Mouse (Mus musculus): ENCODE measurements around the gene Soga1. TPM values are rescaled to one million over a fixed set of nuclear protein-coding genes. Genes with fewer than 3 reads are reported as not detected.

Gene Soga1
- total RNA-seq, 2 experiments from 2014 or later, result 11.9 to 14.1 TPM

DNA sequence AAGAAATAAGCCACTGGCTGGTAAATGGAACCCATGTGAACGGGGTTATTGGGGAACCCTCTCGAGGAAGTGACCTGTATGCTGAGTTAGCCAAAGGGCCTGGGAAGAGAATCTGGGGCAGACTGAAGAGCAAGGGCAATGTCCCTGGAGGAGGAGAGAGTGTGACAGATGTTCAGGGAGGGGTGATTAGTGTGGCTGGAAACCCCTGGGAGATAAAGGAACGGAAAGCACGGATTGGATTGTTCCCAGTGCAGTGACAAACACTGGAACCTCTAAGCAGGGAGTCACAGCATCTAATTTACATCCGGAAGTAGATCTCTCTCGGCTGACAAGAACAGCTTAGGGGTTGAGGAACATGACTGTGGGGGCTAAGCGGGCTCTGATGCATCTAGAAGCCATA lies 2.9 kb upstream of the Soga1 start:
- intact Hi-C loops (cut with DNase I), result loop anchor here (2.0 kb wide), 2 partner anchors 33 to 51 kb away; no protein-coding TSS in a partner anchor
- no peak for DNase-seq (ENCODE audit: low spot score)

DNA sequence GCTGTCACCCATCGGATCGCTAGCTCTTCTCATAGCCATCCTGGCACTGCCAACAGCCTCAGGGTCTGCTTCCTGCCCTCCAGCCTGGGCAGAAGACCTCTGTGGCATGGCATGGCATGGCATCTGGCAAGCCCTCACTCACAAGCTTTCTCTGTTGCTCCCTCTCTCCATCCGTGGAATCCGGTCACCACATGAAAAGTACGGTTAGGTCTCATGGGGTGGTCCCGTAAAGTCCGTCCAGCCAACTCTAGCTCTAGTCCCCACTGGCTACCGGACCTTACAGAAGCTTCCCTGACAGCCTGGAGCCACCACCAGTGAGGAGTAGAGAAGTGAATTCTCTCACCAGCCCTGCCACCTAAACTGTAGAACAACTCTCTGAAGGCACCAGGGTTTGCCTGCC lies 2.3 kb upstream of the Soga1 start:
- intact Hi-C loops (cut with DNase I), result loop anchor here (2.0 kb wide), 1 partner anchor 51 kb away; no protein-coding TSS in a partner anchor

DNA sequence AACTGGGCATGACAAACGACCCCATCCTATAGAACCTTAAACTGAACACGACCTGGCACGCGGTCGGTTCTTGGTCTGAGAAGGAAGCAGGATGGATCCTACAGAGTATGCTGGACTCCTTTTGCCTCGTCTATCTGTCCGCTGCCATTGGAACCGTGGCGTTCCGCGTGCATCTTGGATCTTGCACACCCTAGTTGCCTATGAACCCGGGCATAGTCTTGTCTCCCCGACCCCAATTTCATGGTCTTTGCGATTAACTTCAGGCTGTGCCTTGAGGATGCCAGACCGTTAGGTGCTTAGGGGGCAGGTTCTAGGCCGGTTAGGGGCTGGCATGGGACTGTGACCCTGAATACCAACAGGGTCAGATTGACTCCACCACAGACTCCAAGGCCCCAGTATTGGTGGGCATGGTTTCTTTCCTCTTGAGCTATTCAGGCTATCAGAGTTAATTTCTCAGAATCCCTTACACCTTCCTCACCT lies 687 bp upstream of the Soga1 start:
- DNase-seq (ENCODE audit: low spot score), result no peak
- intact Hi-C loops (cut with DNase I), result loop anchor here (2.0 to 5.0 kb wide), 3 partner anchors 25 to 49 kb away; no protein-coding TSS in a partner anchor

More for the DNA sequence above, 2.3 kb upstream of the Soga1 start:
- no peak for DNase-seq (ENCODE audit: low spot score)

DNA sequence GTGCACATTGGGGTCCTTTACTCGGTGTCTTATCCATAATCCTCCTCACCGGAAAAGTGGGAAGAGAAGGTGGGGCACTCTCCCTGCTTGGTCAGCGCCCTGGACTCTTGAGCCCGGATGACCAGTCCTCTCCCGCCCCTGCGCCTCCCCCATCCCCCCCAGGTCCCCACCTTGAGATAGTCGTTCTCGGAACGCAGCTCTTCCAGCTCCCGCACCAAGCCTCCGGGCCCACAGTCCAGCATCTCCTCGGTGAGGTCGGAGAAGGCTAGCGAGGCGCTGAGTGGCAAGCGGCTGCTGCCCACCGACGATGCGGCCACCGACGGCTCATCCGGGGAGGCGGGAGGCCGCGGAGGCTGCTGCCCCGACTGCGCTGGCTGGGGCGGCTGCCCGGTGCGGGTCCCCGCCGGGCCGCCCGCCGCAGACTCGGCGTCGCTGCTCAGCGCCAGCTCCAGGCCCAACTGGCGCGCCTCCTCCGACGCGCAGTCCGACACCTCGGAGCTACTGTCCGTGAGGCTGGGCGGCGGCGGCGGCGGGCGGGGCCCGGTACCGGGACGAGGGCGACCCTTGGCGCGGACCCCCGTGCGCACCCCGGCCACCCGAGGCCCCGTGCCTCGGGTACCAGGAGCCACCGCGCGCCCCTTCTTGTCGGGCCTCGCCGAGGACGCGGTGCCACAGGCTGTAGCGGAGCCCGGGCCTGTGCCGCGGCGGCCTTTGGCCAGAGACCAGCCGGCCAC lies 828 bp downstream of the Soga1 start:
- intact Hi-C loops (cut with DNase I), result loop anchor here (2.0 to 5.0 kb wide), 2 partner anchors 23 to 36 kb away; no protein-coding TSS in a partner anchor
- DNase-seq (ENCODE audit: low spot score), result no peak

DNA sequence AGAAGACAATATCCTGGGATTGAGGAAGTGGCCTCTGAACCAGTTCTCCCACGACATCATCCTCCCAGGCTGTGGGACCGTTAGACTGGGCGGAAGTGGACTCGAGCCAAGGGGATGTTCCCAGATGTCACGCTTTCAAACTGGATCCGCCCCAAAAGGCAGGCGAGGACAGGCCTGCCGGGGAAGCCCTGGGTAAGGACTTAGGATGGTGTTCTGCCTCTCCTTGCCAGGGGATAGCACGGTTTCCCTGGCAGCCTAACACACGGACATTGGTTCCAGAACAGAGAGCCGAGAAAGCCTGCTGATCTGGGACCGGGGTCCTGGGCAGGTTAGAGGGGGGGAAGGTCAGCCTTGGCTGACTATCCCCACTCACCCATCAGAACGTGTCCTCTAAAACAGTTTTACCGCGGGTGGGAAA lies 1.4 kb downstream of the Soga1 start:
- DNase-seq (ENCODE audit: low spot score), result peak; percentile 88
- intact Hi-C loops (cut with DNase I), result loop anchor here (2.0 to 5.0 kb wide), 2 partner anchors 23 to 35 kb away; no protein-coding TSS in a partner anchor

DNA sequence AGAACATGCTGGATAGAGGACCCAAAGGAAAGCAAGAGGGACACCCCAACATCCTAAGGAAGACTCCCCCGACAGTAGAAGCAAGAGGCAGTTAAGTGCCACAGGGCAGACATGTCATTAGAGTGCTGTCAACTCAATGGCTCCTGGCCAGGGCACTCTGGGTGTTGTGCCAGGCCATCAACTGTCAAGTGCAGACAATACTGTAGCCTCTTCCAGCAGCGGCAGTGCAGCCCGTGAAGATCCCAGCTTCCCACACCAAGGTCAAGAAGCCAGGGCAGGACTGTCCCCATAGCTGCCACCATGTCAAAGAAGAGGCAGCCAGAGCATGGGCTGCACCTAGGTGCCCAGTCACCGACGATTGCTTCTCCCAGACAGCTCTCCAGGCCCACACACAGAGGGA lies 1.9 kb downstream of the Soga1 start:
- intact Hi-C loops (cut with DNase I), result loop anchor here (5.0 kb wide), 1 partner anchor 35 kb away; no protein-coding TSS in a partner anchor
- DNase-seq (ENCODE audit: low spot score), result no peak

DNA sequence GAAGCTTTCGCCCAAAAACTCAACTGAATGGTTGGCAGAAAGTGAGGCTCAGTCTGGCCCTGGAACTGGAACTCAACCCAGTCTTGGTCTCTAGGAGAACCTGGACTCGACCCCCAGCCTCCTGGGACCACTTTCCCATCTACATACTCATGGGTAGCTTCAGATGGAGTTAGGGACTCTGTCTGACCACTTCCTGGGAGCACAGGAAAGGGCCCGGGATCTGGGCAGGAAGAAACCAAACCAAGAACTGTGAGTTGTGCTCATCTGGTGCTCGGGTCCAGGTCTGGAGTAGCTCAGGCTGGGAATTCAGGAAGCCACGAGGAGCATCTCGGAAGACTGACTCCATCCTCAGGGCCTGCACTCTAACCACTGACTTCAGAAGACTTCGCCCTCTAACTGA lies 2.5 kb downstream of the Soga1 start:
- DNase-seq (ENCODE audit: low spot score), result no peak
- intact Hi-C loops (cut with DNase I), result loop anchor here (5.0 kb wide), 1 partner anchor 34 kb away; no protein-coding TSS in a partner anchor

DNA sequence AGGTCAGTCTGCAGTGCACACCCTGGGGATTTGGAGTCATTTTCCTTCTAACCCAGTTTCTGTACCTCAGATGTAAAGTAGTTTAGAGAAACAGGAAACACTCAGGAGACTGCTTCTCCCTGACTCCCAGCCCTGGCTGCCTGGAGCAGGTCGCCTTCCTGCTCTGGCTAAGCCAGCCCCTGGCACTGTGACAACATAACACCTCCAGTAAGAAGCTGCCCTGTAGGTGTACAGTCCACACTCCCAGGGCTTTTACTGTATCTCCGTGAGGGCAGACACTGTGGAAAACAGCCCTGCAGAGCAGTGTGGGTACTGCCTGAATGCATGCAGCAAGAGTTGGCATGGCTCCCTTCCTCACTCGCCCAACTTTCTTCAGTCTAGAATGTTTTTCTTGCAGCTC lies 3.4 kb downstream of the Soga1 start:
- intact Hi-C loops (cut with DNase I), result loop anchor here (5.0 kb wide), 1 partner anchor 33 kb away; no protein-coding TSS in a partner anchor
- no peak for DNase-seq (ENCODE audit: low spot score)

DNA sequence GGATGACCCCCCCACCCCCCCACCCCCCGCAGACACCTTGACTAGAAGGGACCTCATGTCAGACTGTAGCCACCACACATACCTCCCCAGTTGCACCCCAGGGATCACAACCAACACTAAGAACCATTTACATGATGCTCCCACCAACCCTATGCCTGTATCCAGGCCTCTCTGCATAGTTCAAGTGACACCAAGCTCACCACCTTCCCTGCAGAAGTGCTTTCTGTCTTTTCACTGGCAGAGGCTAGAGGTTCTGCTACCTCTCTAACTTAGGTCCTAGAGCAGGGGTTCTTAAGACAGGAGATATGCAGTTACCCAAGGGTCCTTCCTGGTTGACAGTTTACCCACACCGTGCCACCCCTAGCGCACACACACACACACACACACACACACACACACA lies 3.8 kb downstream of the Soga1 start:
- DNase-seq (ENCODE audit: low spot score), result no peak
- intact Hi-C loops (cut with DNase I), result loop anchor here (5.0 kb wide), 1 partner anchor 33 kb away; no protein-coding TSS in a partner anchor

DNA sequence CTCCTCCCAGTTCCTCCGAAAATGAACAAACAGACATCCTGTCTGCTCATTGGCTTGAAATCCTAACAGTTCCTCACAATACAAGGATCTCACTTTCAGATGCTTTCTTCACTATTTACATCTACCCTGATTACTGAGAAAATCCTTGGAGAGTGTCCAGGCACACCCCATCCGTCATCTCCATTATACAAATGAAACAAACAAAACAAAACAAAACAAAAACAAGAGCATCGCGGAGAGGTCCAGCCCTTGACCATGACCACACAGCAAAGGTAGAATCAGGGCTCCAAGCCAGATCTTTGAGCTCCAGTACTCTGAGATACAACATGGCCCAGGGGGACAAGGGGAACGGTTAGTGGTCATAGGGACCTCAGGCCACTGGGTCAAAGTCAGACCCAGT lies 4.3 kb downstream of the Soga1 start:
- DNase-seq (ENCODE audit: low spot score), result no peak

DNA sequence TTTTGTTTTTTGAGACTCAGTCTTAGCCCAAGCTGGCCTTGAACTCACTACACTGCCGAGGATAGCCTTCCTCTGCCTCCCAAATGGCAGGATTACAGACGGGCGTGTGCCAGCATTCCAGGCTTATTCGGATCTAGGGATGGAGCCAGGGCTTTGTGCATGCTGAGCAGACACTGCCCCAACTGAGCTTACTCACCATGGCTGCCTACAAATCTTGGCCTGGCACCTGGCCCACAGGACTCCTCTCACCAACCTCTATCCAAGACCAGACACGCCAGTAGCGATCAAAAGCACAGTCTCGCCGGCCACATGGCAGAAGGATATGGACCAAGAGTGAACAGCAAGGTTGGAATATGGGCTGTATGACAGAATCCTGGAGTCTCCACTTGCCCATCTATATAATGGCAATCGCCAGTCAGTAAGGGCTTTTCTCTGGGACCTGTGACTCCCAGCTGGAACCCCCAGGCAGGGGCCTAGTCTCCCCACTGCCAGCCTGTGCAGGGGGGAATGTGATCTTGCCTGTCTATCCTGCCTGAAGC lies 4.8 kb downstream of the Soga1 start:
- intact Hi-C loops (cut with DNase I), result no loop called here
- no peak for DNase-seq (ENCODE audit: low spot score)

More for the DNA sequence above, 4.3 kb downstream of the Soga1 start:
- intact Hi-C loops (cut with DNase I), result loop anchor here (5.0 kb wide), 1 partner anchor 32 kb away; no protein-coding TSS in a partner anchor

DNA sequence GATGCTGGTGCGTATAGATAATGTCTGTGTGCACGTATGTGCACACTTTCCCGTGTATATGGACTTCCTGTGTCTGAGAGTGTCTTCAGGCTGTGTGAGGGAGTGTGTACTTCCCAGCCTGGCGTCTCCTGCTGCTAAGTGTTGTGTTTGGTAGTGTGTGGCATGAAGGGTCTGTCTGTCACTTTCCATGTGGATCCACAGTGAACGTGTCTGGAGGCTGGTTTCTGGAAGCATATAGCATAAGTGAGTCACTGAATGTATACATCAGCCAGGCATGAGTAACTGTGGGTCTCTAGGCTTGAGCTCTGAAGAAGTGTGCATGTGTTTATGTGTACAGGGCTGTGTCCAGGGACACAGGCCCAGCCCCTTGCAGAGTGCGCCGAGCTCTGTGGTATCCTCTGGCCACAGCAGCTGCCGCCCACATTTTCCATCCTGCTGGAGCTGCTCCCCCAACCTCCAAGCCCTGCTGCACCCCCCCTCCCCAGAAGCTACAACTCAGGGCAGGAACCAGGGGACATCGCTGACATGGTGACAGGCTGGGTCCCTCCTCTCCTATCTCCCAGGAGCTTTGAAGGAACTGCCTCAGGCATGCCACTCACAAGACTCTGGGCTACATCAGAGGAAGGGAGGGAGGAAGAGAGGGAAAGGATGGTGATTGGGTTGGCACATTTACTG lies 5.5 kb downstream of the Soga1 start:
- intact Hi-C loops (cut with DNase I), result no loop called here
- no peak for DNase-seq (ENCODE audit: low spot score)

DNA sequence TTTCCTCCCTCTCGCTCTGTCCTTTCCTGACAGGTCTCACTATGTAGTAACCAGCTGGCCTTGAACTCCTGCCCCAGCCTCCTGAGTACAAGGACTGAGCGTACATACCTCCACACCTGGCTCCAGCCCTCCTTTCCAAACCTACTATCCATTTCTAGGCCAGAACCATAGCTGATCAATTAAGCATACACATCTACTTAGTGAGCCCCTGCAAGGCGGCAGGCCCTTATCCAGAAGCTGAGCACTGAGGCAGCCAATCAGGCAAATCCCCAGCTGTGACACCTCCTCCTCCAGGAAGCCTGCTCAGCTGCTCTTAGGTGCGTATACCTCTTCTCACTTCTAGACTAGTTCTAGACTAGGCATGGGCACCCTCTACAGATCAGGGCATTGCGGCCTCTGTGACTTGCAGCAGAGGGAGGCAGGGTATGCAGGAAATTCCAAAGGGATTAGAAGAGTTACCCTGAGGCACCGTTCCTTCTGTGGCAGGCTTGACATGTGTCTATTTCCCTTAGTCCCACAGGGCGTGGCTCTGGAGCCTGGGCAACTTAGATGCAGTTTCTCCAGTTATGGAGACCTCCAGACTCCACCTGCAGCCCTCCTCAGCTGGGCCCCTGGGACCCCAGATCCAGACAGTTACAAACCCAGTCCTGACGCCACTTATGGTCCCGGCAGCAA lies 6.6 kb downstream of the Soga1 start:
- no peak for DNase-seq (ENCODE audit: low spot score)
- intact Hi-C loops (cut with DNase I), result no loop called here

DNA sequence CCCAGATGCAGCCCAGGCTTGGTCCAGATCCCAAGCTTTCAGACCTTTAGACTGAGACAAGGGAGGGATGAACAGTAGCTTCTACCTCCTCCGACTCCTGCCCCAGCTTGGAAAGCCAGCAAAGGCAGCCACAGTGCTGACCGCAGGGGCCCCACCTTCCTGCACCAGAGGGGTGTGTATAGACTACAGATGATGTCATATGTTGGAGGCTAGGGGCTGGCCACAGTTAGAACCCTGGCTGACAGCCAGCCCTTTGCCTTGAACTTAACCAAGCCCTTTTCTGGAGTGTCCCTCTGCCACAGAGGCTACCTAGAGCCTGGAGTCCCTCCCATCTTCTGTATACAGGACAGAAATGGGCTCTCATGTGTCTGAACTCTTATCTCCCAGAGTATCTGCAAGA lies 7.5 kb downstream of the Soga1 start:
- intact Hi-C loops (cut with DNase I), result no loop called here

DNA sequence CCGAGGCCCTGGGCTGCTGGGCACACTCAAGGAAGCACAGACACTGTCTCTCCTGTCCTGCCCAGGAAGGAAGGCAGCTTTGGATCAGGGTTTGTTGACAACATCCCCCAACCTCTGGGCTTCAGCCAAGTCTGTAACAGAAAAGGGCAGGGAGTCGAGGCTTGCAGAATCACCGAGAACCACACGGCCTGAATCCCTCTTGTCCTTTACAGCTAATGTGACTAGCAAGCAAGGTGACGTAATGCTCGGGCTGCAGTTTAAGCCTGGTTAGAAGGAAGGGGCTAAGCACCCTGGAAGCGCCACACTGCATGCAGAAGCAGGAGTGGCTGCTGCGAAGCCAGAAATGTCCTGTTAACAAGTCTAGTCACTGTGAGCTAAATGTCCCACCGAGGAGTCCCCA lies 8.7 kb downstream of the Soga1 start:
- DNase-seq (ENCODE audit: low spot score), result no peak
- intact Hi-C loops (cut with DNase I), result no loop called here

More for the DNA sequence above, 7.5 kb downstream of the Soga1 start:
- peak; percentile 71 for DNase-seq (ENCODE audit: low spot score)

DNA sequence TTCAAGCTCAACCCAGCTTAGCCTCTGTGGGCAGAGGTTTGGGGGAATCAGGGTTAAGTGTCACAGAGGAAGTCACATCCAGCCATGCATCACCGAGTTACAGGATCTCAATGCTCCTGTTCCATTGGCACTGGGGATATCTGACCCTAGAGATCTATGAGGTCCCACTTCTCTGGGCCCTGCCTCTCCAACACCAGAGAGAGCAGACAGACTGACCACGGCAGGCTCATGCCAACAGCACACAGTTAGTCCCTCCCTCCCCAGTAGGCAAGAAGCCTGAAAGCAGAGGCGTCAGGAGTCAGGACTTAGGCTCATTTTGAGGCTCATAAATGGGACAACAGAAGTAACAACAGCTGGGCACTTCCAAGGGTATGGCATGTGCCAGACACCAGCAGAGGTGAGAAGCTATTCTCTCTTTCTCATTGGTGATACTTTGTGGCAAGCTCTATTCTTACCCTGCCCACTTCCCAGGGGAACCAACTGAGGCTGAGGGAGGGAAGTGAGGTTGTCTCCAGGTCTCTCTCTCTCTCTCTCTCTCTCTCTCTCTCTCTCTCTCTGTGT lies 9.2 kb downstream of the Soga1 start:
- DNase-seq (ENCODE audit: low spot score), result no peak
- intact Hi-C loops (cut with DNase I), result no loop called here

DNA sequence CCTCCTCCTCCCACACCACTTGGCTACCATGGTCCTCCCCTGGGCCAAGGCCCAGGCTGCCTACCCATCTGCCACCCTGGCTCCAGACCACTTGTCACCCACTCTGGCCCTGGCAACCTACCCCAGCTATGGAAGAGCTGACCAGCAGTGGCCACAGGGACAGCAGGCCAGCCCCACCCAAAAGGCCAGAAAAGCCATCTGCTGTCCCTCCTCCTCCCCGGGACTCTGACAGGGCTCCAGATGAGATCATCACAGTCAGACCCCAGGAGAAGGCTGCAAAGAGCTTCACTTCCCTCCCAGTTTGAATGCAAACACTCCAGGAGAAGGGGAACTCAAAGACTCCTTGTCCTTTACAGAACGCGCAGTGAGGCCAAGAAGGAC lies 9.7 kb downstream of the Soga1 start:
- no peak for DNase-seq (ENCODE audit: low spot score)
- intact Hi-C loops (cut with DNase I), result no loop called here

DNA sequence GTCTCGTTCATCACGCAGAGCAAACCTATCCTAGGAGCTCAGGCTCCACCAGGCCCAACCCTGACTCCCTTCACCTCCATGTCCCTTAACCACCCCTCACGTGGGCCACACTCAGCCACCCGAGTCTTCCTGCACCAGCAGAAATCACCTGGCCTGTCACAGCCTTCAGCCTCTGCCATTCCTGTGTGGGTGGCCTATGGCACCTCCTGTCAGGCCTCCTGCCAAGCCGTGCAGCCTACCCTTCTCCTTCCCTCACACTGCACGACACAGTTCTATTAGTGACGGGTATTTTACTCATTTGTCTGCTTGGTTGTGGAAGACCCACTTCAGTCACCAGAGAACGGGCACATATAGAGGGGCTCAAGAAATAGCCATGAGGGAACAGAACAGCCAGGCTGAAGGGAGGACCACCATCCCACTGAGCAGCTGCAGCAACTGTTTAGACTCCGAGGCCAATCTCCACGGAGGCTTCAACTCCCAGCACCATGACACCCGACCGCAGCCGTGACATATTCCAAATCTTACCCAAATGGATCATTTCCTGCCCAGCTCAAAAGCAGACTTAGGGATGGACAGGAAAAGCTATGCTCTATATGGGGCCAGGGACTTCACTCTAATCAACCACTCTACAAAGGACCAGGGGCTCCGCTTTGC lies 10.2 kb downstream of the Soga1 start:
- intact Hi-C loops (cut with DNase I), result no loop called here

More for the DNA sequence above, 10.2 kb downstream of the Soga1 start:
- DNase-seq (ENCODE audit: low spot score), result no peak

Data from heart, postnatal 25 days (tissue).